Mouse (Mus musculus): ENCODE data around the gene Baz1b.
A peak's percentile ranks its signal among the peaks of the same experiment; 100 is the strongest.
"Not testable (repeated sequence)": the region's sequence is repeated elsewhere in the genome, so short reads cannot be mapped to it uniquely, and the experiment has no call there.

Gene Baz1b

GRCm38 (mm10) chr5:135180796-135181195 lies 6.3 kb upstream of the Baz1b start:
- peak; percentile 38 for DNase-seq

GRCm38 (mm10) chr5:135181776-135182175 lies 5.3 kb upstream of the Baz1b start:
- no peak for DNase-seq

GRCm38 (mm10) chr5:135183131-135183861 lies 3.8 kb upstream of the Baz1b start:
- DNase-seq, result peak; percentile 36

DNA sequence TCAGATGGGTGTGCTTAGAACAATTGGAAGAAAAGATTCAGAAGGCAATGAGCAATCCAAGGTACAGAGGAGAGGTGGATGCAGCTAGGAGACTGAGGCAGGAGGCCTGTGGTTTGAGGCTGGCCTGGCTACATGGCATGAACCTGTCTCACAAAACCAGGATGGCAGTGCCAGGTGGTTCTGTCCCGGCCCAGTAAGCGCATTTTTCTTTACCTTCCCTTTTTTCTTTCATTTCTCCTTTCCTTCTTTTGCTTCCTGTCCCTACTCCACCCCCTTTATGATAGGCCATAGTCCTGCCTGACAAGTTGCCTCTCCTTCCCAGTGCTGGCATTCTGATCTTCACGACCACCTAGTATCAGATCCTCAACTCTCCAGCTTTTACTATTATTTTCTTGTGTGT lies 2.0 kb upstream of the Baz1b start:
- no peak for DNase-seq

DNA sequence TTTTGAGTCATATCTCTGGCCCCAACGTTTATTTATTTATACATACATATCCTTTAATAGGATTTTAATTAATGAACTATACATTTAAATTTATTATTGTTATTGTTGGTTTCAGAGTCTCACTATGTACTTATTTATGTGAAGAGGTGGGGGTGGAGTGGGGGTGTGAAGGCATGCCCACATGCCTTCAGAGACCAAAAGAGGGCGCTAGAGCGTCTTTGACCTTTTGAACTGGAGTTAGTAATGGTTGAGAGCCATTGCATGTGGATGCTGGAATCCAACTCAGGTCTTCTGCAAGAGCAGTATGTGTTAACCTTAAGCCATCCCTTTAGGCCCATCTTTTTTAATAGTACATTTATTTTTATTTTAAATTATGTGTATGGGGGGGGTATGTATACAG lies 1.5 kb upstream of the Baz1b start:
- DNase-seq, result no peak

GRCm38 (mm10) chr5:135186231-135186620 lies 838 bp upstream of the Baz1b start:
- no peak for DNase-seq

DNA sequence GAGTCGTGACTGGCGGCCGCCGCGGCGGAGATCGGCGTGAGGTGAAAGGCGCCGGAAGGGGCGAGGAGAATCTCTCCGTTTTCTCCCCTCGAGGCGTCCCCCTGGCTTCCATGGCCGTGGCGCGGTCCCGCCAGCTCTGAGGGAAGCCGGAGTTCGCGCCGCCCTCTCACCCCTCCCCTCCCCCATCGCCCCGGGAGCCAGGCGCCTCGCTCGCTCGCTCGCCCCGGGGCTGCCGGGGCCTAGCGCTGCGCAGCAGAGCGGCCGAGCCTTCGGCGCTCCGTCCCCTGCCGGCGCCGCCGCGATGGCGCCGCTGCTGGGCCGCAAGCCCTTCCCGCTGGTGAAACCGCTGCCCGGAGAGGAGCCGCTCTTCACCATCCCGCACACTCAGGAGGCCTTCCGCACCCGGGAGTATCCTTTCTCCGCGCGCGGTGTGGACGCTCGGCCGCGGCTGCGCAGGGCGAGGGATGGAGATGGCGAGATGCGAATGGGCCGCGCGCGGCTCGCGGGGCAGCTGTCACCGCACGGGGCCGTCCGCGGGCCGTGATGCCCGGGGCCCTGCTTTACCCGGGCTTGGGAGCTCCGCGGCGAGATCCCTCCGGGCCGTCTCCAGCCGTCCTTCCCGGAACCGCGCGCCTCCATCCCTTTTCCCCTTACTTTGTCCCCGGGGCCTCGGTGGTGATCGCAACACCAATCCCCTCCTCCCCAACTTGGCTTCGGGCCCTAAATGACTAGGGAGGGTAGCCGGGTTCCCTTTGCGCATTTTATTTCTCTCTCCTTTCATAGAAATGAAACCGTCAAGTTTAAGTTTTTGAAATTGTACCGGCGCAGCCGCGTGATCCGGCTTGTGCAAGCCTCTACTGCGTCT lies 517 bp downstream of the Baz1b start:
- peak; percentile 53 for DNase-seq

- no peak for DNase-seq
Observed at GRCm38 (mm10) chr5:135188214-135188554, 1.1 kb downstream of the Baz1b start.

DNA sequence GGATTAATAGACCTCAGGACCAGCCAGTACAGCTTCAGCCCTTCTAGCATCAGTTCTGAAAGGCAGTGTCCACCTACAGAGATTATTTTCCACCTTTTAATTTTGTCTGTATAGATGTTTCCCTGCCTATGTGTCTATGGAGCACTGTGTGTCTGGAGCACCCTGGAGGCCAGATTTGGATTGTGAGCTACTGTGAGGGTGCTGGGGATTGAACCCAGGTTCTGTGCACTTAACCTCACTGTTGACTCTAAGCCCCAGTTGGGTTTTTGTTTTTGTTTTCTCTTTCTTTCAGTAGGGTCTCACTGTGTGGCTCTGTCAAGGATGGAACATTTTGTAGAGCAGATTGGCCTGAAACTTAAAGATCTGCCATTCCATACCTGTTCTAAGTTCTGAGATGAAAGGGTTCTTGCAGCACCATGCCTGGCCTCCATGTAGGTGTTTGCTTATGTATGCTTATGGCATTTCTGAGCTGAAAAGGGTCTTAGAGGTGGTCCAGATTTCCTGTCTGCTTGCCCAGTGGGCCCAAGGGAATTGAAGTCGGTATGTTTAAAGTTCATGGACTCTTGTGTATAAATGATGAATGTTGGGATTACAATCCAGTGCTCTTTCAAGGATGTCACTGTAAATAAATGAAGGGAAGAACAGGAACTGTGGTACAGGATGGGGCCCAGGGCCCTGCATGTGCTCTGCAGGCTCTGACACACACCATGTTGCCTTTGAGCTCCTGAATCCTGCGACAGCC lies 2.4 kb downstream of the Baz1b start:
- DNase-seq, result no peak

- peak; percentile 79 for DNase-seq
Observed at GRCm38 (mm10) chr5:135191620-135192019, 4.6 kb downstream of the Baz1b start.

- no peak for DNase-seq
Observed at GRCm38 (mm10) chr5:135192431-135192830, 5.4 kb downstream of the Baz1b start.

DNA sequence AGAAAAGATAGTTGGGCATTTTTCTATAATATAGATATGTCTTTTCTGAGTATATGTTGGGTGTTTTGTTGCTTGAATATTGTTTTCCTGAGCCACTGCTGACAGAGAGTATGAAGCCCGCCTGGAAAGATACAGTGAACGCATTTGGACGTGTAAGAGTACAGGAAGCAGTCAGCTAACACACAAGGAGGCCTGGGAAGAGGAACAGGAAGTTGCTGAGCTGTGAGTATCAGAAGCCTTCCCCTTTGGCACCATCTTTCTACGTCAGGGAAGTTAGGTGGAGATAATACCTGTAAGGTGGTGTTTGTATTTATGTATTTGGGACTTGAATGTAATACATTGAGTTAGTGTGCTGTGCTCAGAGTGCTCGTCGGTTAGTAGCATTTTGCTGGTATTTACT lies 9.3 kb downstream of the Baz1b start:
- no peak for DNase-seq

- DNase-seq, result no peak
Observed at GRCm38 (mm10) chr5:135202763-135203162, 15.7 kb downstream of the Baz1b start.

GRCm38 (mm10) chr5:135208197-135208596 lies 21.1 kb downstream of the Baz1b start:
- no peak for DNase-seq

GRCm38 (mm10) chr5:135216871-135217270 lies 29.8 kb downstream of the Baz1b start:
- DNase-seq, result no peak

DNA sequence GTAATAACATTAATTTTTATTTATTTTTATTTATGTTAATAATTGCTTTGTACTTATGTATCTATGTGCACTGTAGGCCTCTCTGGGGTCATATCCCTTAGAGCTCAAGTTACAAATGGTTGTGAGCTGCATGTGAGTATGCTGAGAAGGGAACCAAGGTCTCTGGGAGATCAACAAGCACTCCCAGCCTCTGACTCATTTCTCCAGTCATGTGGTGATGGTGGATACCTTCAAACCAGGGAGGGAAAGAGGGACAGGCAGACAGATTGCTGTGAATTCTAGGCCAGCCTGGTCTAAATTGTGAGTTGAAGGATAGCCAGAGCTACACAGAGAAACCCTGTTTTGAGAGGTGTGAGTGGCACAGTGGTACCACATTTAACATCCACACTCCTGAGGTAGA lies 33.9 kb downstream of the Baz1b start:
- DNase-seq, result no peak

- DNase-seq, result no peak
Observed at GRCm38 (mm10) chr5:135222066-135222465, 35.0 kb downstream of the Baz1b start.

GRCm38 (mm10) chr5:135224169-135224568 lies 37.1 kb downstream of the Baz1b start:
- DNase-seq, result no peak

- not testable (repeated sequence) for DNase-seq
Observed at GRCm38 (mm10) chr5:135225879-135226278, 38.8 kb downstream of the Baz1b start.

DNA sequence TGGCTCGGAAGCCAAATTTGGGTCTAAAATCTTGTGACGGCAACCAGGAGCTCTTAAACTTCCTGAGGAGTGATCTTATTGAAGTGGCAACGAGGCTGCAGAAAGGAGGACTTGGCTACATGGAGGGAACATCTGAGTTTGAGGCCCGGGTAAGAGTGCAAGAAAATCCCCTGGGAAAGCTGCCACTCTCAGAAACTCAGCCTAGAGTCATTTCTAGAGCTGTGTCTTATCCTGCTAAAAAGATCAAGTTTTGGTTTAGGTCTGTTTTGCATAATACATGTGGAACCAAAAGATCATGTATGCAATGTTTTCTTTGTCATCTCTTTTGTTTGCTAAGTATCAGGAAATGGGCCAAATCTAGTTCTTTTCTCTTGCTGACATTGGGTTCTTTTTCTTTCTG lies 43.1 kb downstream of the Baz1b start:
- DNase-seq, result no peak

DNA sequence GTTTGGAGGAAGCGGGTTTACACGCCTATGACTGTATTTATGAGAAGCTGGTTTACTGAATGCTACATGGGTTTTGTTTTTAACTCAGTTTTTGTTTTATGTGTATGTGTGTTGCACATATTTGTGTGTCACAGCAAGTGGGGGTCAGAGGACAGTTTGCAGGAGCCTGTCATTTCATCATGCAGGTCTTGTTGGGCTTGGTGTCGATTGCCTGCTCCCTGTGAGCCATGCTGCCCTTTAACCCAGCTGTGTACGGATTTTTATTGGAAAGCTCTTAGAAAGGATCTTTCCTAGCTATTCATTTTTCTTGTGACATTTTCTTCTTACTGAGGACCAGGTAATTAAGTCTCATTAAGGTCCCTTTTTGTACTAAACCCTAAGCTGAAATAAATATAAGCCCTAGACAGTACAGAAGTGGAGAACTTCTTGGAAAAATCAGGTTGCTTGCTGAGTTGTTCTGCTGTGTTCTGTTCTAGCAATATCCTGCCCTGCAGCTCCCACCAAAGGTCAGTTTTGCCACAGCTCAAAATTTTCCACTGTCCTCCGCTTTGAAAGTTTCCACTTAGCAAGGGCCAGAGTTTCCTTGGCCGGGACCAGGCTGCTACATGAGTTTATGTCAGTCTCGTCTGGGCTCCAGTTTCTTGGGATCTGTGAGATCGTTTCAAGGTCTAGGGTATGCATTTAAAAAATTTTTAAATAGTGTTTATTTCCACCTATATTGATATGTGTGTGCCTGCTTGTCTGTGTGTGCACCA lies 46.3 kb downstream of the Baz1b start:
- no peak for DNase-seq

DNA sequence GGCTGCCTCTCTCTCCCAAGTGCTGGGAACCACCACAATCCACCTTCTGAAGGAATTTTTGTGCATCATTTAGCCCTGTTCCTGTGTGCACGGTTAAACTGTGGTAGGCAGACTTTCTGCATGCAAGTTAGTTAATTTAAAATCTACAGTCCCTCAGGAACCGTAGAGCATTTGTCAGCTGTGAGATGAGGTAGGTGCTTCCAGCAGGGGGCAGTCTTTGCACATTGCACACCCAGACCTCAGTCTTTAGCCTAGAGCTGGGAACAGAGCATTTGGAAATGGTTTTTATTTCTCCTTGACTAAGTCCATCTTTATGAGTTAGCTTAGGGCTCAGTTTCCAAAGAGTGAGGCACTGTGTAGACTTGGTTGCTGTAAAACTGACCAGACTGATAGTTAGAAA lies 49.5 kb downstream of the Baz1b start:
- DNase-seq, result peak; percentile 52

- DNase-seq, result no peak
Observed at GRCm38 (mm10) chr5:135238832-135239231, 51.8 kb downstream of the Baz1b start.
